Mouse (Mus musculus) lung, adult 2 months (tissue): ENCODE measurements around the gene Golga1.
"Not testable (repeated sequence)": the region's sequence is repeated elsewhere in the genome, so short reads cannot be mapped to it uniquely, and the experiment has no call there.

Source experiments
- CTCF ChIP-seq: fragments of 200-500 bp; IDR thresholded peaks from 2 replicates; pipeline ENCODE4 v1.5.1; 2011; ENCODE audit warnings: mild to moderate bottlenecking, low read length, control low read depth; ENCODE audit not compliant: insufficient read depth
- POLR2A ChIP-seq: fragments of 200-500 bp; IDR thresholded peaks from 2 replicates; pipeline ENCODE4 v1.6.1; 2011; ENCODE audit warnings: low read depth, mild to moderate bottlenecking, control low read depth, low read length, borderline replicate concordance; ENCODE audit errors: extremely low read depth

- not testable (repeated sequence) for TF ChIP-seq CTCF, POLR2A
These were observed 34.6 kb upstream of the Golga1 start for GRCm38 (mm10) chr2:39099951-39100350.
